Mouse (Mus musculus) limb, embryonic 12.5 days (tissue): ENCODE results near the gene Cfi. TPM values are rescaled to one million over a fixed set of nuclear protein-coding genes. Genes with fewer than 3 reads are reported as not detected.

ENCODE experiments used
- ATAC-seq: fragments of 200-750 bp; cut with Nextera tagmentation; 2 replicates; pipeline ENCODE4 v1.8.0; 2017; ENCODE audit warnings: low read depth, moderate TSS enrichment; ENCODE audit not compliant: insufficient number of reproducible peaks, insufficient read depth, low FRiP score, low TSS enrichment
- H3K27ac ChIP-seq: fragments of 300-500 bp; sonication (generic); 2 replicates; pipeline ENCODE4 v1.5.1; 2016; ENCODE audit warnings: mild to moderate bottlenecking, moderate library complexity
- H3K27me3 ChIP-seq: fragments of 300-500 bp; sonication (generic); 2 replicates; pipeline ENCODE4 v1.6.1; 2016; ENCODE audit warnings: mild to moderate bottlenecking, moderate library complexity
- H3K36me3 ChIP-seq: fragments of 300-500 bp; sonication (generic); 2 replicates; pipeline ENCODE4 v1.6.1; 2016; ENCODE audit warnings: mild to moderate bottlenecking, moderate library complexity
- H3K4me1 ChIP-seq: fragments of 300-500 bp; sonication (generic); replicated peaks from 2 replicates; pipeline ENCODE4 v1.6.1; 2016
- H3K4me2 ChIP-seq: fragments of 300-500 bp; sonication (generic); 2 replicates; pipeline ENCODE4 v1.6.1; 2016; ENCODE audit warnings: mild to moderate bottlenecking, moderate library complexity
- H3K4me3 ChIP-seq: fragments of 300-500 bp; sonication (generic); replicated peaks from 2 replicates; pipeline ENCODE4 v1.5.1; 2016; ENCODE audit warnings: mild to moderate bottlenecking
- H3K9ac ChIP-seq: fragments of 300-500 bp; sonication (generic); replicated peaks from 2 replicates; pipeline ENCODE4 v1.6.1; 2016; ENCODE audit warnings: mild to moderate bottlenecking, moderate library complexity
- H3K9me3 ChIP-seq: fragments of 300-500 bp; sonication (generic); 2 replicates; pipeline ENCODE4 v1.6.1; 2016; ENCODE audit warnings: mild to moderate bottlenecking, moderate library complexity
- WGBS: fragments of 180-500 bp; shearing (Covaris S2); methylation state at CpG from one replicate; pipeline ENCODE4 v1.1.7; 2016; 5-methylcytosine and 5-hydroxymethylcytosine counted together
- polyA plus RNA-seq: library from polyadenylated mRNA; unstranded; fragments of >200 nt; fragmentation: Nextera tagmentation; extraction: Ambion mirVana; gene quantifications from 2 replicates; pipeline ENCODE4 v1.2.1, GENCODE M21; 2016

The Cfi gene
- polyA plus RNA-seq, 1 experiment from 2014 or later = 0.23 TPM

DNA sequence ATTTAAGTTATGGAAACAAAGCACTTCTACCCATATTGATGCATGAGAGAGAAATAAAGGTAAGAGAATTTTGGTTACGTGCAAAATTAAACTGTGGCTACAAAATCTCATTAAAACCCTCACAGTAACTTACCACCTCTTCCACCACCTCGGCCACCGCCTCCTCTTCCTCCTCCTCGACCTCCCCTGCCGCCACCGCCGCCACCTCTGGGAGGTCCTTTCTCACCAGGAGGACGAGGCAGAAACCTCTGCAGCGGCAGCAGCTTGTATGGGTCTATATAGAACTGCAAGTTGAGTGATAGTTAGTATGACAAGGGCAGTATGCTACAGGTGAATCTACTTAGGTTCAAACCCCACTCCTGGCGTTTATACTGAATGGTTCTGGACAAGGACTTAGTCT lies 9.0 kb upstream of the Cfi start:
- H3K9ac ChIP-seq = no peak overlapping the region
- no peak overlapping the region for H3K4me3 ChIP-seq
- peaks cover 12% of the 10 kb centered on the region for H3K4me1 ChIP-seq
- WGBS = 91% methylated on average over 10 of the region's 10 CpGs
- no peaks in the 10 kb centered on the region for H3K9me3 ChIP-seq
- no peaks in the 10 kb centered on the region for H3K27me3 ChIP-seq
- no peak overlapping the region for H3K27ac ChIP-seq
- no peak for ATAC-seq
- no peak overlapping the region for H3K4me2 ChIP-seq
- H3K36me3 ChIP-seq = peaks cover 49% of the 10 kb centered on the region

DNA sequence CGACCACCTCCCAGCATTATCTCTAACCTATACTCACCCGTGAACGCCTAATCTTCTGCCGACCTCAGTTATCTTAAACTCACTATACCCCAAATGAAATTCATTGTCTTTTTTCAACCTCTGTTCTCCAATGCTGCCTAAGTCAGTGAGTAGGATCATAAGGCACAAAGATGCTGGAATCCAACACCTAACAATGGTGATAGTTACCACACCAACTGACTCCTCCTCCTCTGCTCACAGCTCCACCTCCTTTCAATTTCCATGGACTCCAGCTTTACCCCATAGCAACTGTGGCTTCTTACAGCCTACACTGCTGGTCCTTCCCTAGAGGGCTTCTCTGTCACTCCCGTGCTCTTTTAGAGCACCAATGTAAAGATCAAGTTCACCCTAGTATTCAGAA lies 8.0 kb upstream of the Cfi start:
- Histone ChIP-seq H3K4me1 (peaks cover 12% of the 10 kb centered on the region), H3K27me3 (no peaks in the 10 kb centered on the region), H3K4me2 (no peak overlapping the region), H3K27ac (no peak overlapping the region), H3K36me3 (peaks cover 47% of the 10 kb centered on the region), H3K9me3 (no peaks in the 10 kb centered on the region), H3K9ac (no peak overlapping the region), H3K4me3 (no peak overlapping the region)
- WGBS = 98% methylated on average over 5 of the region's 5 CpGs
- no peak for ATAC-seq

DNA sequence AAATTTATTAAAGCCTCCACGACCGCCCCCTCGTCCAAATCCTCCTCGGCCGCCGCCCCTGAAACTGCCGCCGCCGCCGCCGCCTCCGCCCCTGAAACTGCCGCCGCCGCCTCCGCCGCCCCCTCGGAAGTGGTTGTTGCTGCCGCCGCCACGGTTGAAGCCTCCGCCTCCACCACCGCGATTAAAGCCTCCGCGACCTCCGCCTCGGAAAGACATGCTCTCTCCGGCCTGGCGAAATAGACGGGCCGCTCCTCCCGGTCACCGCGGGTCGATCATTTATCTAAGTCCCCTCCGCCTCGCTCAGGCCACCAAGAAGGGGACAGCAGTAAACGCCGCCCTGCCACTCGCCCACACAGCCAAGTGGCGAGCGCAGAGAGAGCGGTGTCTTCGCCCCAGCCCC lies 5.1 kb upstream of the Cfi start:
- no peak for ATAC-seq
- H3K4me1 ChIP-seq = peaks cover 12% of the 10 kb centered on the region
- H3K4me3 ChIP-seq = peak overlapping the region; percentile 84

DNA sequence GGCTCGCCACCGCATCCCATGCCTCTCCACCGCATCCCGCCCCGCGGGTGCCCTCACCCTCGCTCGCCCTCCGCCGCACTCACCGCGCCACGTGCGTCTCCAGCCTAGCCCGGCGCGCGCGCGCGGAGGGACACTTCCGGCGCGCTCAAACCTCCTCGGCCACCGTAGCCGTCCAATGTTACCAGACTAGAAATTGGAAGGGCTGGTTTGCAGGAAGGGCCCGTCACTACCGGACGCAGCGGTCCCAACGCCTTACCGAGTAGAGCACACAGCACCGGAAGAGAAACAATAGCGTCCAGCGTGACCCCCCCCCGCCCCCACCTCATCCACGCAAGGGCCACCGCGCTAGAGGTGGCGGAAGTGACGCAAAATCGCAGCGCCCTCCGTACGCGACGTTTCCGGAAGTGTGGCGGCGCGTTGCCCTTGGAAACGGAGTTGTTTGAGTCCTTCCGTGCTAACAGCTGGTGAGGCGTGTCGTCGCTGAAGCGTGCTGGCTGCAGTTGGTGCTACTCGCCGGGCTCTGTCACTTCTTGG lies 4.6 kb upstream of the Cfi start, which contains the start of gene Gar1:
Gene Gar1 (minus strand): TSS at position 362 of the 534 bp plus-strand sequence.
- Histone ChIP-seq H3K27ac (peak within 1 kb of the TSS; percentile 90), H3K4me1 (peaks cover 12% of the 10 kb centered on the region), H3K9ac (peak within 1 kb of the TSS; percentile 84), H3K9me3 (no peaks in the 10 kb centered on the region), H3K4me3 (peak within 1 kb of the TSS; percentile 84), H3K36me3 (peaks cover 20% of the 10 kb centered on the region), H3K27me3 (no peaks in the 10 kb centered on the region), H3K4me2 (peak within 1 kb of the TSS; percentile 76)
- under 1% methylated on average over 60 of the region's 60 CpGs for WGBS
- peak; percentile 90 for ATAC-seq

More for the DNA sequence above, 5.1 kb upstream of the Cfi start:
- Histone ChIP-seq H3K36me3 (peaks cover 25% of the 10 kb centered on the region), H3K9ac (peak overlapping the region; percentile 84), H3K4me2 (peak overlapping the region; percentile 76), H3K9me3 (no peaks in the 10 kb centered on the region), H3K27me3 (no peaks in the 10 kb centered on the region), H3K27ac (peak overlapping the region; percentile 90)
- WGBS = 1% methylated on average over 45 of the region's 45 CpGs

DNA sequence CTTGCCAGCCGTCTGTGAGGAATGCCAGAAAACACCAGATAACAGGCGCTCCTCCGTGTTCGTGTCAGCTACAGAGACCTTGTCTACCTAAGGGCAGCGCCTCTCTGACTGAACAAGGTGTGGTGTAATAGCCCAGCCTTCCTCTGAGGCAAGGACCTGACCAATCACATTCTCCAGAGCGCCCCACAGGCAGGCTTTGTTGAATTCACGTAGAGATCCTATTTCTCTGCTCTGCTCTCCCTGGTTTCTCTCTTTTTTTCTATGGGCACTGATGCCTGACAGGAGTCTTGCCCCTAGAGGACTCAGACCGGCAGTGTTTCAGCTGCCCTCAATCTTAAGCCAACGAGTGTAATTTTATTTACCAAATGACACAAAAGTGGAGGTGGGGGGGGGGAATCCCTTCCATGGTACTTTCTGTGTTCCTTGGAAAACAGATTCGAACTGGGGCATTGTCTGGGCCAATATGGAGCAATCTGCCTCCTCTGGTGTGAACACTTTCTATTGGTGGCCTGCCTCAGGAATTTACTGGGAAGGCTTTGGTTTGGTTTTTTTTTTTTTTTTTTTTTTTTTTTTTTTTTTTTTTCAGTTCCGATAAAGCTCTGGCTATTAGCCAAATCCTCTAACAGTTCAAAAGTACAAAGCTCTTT lies 490 bp downstream of the Cfi start:
- Histone ChIP-seq H3K4me3 (no peak overlapping the region), H3K27ac (no peak overlapping the region), H3K4me2 (0 out of 2 replicates have a peak overlapping the region, but pooled peaks have one; percentile 2), H3K9ac (no peak overlapping the region), H3K9me3 (no peaks in the 10 kb centered on the region), H3K4me1 (no peaks in the 10 kb centered on the region), H3K36me3 (no peaks in the 10 kb centered on the region), H3K27me3 (no peaks in the 10 kb centered on the region)
- 20% methylated on average over 11 of the region's 11 CpGs for WGBS
- ATAC-seq = no peak

DNA sequence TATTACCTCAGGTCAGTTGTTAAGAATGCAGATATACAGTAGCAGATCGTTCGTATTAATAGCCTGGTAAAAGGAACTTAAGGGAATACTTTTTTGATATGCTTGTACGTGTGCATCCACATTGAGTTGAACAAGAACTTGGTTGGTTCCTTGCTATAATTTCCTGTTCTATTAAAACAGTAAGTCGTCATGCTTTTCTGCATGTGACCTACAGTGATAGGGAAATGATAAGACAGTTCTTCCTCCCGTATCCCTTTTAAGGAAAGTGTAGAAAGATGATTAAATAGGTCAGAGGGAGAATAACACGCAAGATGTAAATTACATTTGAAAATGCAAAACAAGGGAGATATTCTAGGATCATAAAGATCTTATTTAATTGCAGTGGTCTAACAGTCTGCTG lies 1.3 kb downstream of the Cfi start:
- WGBS = 91% methylated on average over 6 of the region's 6 CpGs

DNA sequence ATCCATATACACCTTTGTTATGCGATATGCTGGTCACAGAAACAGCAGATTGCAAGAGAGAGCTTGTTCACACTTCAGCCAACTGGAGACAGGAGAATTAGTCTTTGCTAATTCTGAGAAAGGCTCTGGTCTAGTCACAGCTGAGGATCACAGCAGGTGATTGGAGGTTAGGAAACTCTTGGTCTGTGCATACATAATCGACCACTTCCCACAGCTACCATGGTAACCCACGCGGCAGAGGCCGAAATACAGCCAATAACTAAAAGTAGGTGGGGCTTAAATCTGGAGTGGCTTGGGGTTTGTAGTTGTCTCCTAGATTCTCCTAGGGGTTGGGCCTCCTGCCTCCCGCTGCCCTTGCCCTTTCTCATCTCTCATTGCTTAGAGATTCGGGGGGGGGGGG lies 2.3 kb downstream of the Cfi start:
- no peaks in the 10 kb centered on the region for H3K27me3 ChIP-seq
- ATAC-seq = no peak
- no peaks in the 10 kb centered on the region for H3K4me1 ChIP-seq
- no peak overlapping the region for H3K4me2 ChIP-seq
- H3K4me3 ChIP-seq = no peak overlapping the region
- H3K9me3 ChIP-seq = no peaks in the 10 kb centered on the region
- 41% methylated on average over 7 of the region's 7 CpGs for WGBS
- H3K27ac ChIP-seq = no peak overlapping the region
- H3K36me3 ChIP-seq = no peaks in the 10 kb centered on the region
- no peak overlapping the region for H3K9ac ChIP-seq

More for the DNA sequence above, 1.3 kb downstream of the Cfi start:
- no peak overlapping the region for H3K9ac ChIP-seq
- no peaks in the 10 kb centered on the region for H3K4me1 ChIP-seq
- ATAC-seq = no peak
- H3K4me3 ChIP-seq = no peak overlapping the region
- H3K27ac ChIP-seq = no peak overlapping the region
- H3K27me3 ChIP-seq = no peaks in the 10 kb centered on the region
- H3K36me3 ChIP-seq = no peaks in the 10 kb centered on the region
- H3K4me2 ChIP-seq = no peak overlapping the region
- no peaks in the 10 kb centered on the region for H3K9me3 ChIP-seq

DNA sequence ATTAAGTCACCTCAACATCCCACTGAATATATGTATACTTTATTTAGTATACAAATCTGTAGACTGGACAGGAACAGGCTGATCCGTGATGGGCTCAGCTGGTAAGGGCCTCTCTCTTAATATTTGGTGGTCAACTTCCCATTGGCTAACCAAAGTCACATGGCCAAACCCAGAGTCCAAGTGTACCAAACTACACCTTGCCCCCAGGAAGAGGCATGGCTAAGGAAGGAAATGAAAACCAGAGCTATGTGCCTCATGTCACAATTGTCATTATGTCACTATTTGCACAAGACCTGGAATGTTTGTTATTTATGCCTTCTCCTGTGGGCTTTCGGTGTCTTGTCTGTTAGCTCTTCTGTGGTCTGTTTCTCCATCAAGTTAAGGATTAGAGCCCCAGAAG lies 10.2 kb downstream of the Cfi start:
- Histone ChIP-seq H3K36me3 (no peaks in the 10 kb centered on the region), H3K9me3 (no peaks in the 10 kb centered on the region), H3K27me3 (no peaks in the 10 kb centered on the region), H3K9ac (no peak overlapping the region), H3K4me2 (no peak overlapping the region), H3K27ac (no peak overlapping the region), H3K4me1 (no peaks in the 10 kb centered on the region), H3K4me3 (no peak overlapping the region)
- 77% methylated on average over 2 of the region's 2 CpGs for WGBS
- no peak for ATAC-seq

DNA sequence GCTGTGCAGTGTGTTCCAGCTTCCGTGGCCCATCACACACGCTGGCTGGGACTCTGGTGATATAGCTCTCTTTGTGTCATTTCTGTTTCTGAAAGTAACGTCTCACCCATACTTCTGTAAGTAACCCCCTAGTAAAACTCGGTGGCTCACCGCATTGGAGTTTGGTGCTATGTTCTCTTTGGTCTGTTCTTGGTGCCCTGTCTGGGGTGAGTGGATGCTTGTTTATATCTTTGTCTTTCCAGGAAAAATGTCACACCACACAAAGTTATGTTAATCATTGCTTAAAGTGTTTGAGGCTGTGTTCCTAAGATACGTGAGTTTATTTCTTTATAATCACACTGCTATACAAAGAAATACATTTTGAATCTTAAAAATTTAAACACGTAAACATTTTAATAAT lies 11.2 kb downstream of the Cfi start:
- Histone ChIP-seq H3K27ac (no peak overlapping the region), H3K4me2 (no peak overlapping the region), H3K9ac (no peak overlapping the region), H3K4me1 (no peaks in the 10 kb centered on the region), H3K9me3 (no peaks in the 10 kb centered on the region), H3K4me3 (no peak overlapping the region), H3K27me3 (no peaks in the 10 kb centered on the region), H3K36me3 (no peaks in the 10 kb centered on the region)
- ATAC-seq = no peak
- WGBS = 84% methylated on average over 7 of the region's 7 CpGs

DNA sequence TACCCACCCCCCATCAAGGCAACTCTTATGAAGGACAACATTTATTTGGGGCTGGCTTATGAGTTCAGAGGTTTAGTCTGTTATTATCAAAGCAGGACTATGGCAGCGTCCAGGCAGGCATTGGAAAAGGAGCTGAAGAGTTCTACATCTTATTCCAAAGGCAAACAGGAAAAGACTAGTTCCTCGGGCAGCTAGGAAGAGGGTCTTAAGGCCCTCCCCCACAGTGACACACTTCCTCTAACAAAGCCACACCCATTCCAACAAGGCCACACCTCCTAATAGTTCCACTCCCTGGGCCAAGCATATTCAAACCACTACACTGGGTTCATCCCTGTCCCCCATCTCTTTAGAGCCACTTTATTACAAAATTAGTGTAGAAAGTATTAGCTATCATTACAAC lies 26.9 kb downstream of the Cfi start:
- no peak overlapping the region for H3K27ac ChIP-seq
- H3K4me2 ChIP-seq = no peak overlapping the region
- H3K4me3 ChIP-seq = no peak overlapping the region
- H3K4me1 ChIP-seq = no peaks in the 10 kb centered on the region
- H3K36me3 ChIP-seq = no peaks in the 10 kb centered on the region
- no peaks in the 10 kb centered on the region for H3K27me3 ChIP-seq
- H3K9me3 ChIP-seq = peaks cover 10% of the 10 kb centered on the region
- WGBS = 71% methylated on average over 2 of the region's 2 CpGs
- H3K9ac ChIP-seq = no peak overlapping the region
- ATAC-seq = no peak

DNA sequence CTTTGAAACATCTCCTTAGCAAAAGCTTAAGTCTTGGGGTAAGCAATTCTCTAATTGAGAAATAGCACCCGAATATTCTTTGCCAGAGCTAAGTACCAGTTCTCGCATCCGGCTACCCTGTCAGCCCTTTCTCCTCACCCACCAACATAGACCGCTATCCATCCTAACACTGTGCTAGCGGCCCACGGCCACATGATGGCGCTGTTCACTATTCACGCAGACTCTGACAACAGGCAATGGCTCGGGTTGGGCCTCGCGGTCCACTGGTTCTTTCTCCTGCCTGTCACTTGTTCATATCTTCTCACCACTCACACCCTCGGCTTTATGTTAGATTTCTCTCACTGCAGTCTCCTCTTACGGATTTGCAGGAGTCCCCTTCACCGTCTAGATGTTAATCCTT lies 28.0 kb downstream of the Cfi start:
- Histone ChIP-seq H3K9me3 (peaks cover 6% of the 10 kb centered on the region; the same call in 1 of the 2 replicates), H3K4me3 (no peak overlapping the region), H3K4me2 (no peak overlapping the region), H3K36me3 (no peaks in the 10 kb centered on the region), H3K27ac (no peak overlapping the region), H3K27me3 (no peaks in the 10 kb centered on the region), H3K4me1 (no peaks in the 10 kb centered on the region), H3K9ac (no peak overlapping the region)
- 52% methylated on average over 14 of the region's 14 CpGs for WGBS
- no peak for ATAC-seq

DNA sequence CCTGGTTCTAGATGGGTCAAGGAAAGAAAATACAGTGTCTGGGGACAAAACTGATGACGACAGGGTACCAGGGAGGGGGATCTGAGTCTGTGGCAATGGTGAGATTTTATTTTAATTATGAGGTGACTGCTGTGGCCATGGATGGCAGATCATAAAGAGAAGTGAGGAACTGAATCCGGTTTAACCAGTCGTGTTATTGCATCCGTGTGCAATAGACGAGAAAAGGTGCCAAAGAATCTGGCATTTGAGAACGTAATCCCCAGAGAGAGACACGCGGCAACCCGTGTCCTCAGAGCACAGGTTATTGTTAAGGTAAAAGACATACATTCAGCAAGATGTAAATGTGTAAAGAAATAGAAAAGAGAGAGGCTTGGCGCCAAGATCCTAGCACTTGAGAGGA lies 41.6 kb downstream of the Cfi start:
- ATAC-seq = no peak
- no peak overlapping the region for H3K27ac ChIP-seq
- 90% methylated on average over 10 of the region's 10 CpGs for WGBS
- no peaks in the 10 kb centered on the region for H3K9me3 ChIP-seq
- H3K36me3 ChIP-seq = no peaks in the 10 kb centered on the region
- no peak overlapping the region for H3K9ac ChIP-seq
- no peaks in the 10 kb centered on the region for H3K27me3 ChIP-seq
- H3K4me3 ChIP-seq = no peak overlapping the region
- 0 out of 2 replicates have a peak, but pooled peaks cover 10% of the 10 kb centered on the region for H3K4me1 ChIP-seq
- no peak overlapping the region for H3K4me2 ChIP-seq
